Mouse (Mus musculus): Measurements from ENCODE around the gene Dgki.

Gene Dgki

DNA sequence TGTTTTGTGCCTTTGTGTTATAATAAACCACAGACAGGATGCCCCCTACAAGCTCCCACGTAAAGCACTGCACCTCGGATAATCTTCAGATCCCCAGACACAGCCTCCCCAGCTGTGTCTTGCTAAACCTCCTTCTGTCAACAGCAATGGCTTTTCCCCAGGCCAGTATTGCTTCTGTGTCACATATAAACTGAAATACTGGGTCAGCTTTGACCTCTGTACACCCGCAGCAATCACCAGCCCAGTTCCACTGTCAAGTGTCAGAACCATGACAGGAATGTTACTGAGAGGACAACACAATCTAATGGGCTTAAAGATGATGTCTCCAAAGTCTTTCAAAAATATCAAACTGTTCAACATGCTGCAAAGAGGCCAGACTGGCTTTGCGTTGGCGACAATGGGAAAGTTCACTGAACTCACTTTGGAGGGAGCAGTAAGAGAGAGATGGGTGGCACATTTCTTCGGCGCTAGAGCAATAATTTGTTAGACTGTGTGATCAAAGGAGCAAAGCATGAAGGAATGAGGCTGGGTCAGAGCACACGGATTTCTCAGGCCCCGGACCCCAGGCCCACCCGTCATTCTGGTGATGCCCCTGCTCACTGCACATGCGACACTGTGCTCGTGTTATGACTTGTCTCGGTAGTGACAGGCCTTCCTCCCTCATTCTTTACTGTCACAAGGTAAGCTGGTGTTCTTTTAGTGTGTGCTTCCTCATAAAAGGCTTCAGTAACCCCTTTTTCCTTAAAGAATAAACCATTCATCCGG is 230.0 kb downstream of the Dgki start:
- DNase-seq (ENCODE audit: low read depth in 1 of 2, low spot score in 2 of 2), result no peak

DNA sequence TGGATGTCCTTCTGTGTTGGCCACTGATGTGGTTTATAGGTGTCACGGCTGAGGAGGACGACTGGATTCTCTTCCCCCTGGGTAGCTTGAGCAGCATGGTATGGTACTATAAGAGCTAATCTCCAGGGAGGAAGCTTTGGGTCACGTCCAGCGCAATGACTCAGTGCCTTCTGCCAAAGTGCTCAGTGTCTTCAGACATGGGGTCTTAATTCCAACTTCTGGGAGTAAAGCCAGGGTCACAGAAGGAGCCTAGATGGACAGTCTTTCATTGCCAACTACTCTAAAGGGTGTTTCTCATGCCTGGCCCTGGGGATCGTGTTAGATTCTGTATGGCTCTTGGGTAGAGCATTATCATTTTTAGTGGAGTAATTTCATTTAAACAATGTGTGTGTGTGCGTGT is 231.2 kb downstream of the Dgki start:
- DNase-seq (ENCODE audit: low read depth in 1 of 2, low spot score in 2 of 2), result no peak

DNA sequence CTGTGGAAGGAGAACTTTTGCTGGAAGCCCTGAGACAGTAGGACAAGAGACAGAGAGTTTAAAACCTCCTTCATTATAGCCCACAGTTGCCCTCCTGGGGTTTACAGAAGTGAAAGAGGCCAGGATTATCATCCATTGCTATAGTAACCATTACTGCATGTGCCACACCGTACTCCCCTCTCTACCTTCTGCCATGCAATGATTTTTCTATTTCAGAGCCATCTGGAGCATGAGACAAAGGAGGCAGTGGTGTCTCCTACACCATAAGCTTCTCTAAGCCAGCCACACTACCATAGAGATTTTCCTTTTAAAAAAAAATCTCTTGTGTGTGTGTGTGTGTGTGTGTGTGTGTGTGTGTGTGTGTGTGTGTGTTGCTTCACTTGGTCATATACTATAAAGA is 232.6 kb downstream of the Dgki start:
- no peak for DNase-seq (ENCODE audit: low read depth in 1 of 2, low spot score in 2 of 2)

DNA sequence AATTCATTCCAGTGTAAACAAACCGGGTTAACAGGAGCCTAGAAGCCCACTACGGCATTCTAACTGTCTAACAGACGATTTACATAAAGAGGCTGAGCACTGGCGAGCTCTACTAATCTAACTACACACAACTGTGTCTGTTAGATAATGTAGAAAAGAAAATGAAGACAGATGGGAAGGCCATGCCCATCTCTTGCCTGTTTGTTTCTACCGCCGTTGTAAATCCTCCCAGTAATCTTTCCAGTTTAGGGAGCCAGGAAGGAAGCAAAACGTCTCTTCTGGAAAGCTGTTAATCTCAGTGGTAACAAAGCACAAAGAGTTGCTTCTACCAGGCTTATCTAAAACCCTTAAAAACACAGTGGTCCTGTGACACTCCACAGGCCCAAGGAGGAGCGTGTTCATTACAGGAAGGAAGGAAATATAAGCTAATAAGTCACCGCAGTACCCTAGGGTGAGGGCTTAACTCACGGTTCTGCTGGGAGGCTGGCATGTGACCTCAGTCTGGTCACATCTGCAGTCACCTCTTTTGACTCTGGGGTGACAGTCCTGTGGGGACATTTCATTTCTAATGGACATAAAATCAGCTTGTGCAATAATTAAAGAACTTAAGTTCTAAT is 235.7 kb downstream of the Dgki start:
- no peak for DNase-seq (ENCODE audit: low read depth in 1 of 2, low spot score in 2 of 2)

DNA sequence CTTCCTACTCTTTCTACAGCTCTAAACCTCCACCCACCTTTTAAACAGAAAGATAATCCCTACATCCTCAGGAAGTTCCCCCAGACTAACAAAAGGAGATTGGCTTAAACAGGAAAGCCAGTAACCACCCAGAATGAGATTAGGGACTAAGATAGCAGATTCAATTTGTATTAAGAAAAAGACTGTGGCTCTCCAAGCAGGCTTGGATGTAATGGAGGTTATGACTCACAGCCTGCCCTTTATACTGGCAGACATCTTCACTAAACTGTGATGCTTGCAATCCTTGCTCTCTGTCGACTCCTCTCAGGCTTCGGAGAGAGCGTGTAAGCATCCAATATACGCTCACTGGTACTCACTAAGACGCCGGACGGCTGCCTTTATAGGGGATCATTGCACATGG is 236.7 kb downstream of the Dgki start:
- DNase-seq (ENCODE audit: low read depth in 1 of 2, low spot score in 2 of 2), result no peak

DNA sequence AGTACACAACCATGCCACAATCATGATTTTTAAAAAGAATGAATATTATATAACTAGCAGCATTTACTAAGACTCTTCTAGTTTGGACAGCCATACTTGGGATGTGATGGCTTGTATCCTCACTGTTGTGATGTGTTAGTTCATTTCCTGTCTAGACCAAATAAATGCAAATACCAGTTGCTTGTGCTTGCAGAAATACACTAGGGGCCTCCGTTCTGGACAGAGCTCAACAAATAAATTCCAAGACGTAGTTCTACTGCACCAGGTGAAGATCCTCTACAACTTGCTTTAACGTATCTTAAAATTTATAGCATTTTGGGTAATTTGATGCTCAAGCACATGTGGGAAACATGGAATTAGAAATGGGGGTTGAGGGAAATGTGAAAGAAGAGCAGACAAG is 239.9 kb downstream of the Dgki start:
- DNase-seq (ENCODE audit: low read depth in 1 of 2, low spot score in 2 of 2), result no peak

DNA sequence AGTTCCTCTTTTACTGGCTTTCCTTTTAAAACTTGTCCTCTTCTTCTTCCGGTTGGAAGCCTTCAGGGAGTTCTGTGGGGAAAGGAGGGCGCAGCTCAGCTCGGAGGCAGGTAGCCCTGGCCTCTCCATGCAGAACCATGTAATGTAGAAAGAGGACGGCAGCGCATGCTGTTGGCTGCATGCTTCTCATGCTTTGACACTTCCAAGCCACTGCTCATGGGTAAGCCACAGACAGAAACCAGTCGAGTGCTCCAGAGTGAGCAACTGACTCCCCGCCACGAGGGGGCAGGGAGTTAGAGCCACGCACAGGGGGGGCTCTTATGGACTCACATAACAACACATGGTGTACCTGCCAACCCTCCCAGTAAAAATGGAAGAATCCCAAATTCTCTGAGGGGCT is 242.0 kb downstream of the Dgki start:
- DNase-seq (ENCODE audit: low read depth in 1 of 2, low spot score in 2 of 2), result no peak

DNA sequence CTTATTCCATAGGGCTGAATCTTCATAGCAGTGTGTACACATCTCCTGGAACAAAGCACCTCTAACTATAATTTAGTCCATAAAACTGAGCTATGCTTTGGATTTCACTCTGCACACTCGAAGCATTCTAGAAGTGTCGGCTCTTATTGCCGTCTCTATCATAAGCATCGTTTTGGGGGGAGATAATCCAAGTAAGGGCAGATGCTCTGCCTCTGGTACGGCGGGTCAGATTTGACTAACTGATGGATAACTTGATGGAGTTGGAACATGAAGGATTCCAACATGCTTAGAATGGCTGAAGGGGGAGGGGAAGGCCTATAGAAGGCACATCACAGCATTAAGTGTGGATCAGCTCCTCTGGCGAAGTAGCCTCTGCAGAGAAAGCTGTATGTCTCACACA is 242.4 kb downstream of the Dgki start:
- DNase-seq (ENCODE audit: low read depth in 1 of 2, low spot score in 2 of 2), result no peak

DNA sequence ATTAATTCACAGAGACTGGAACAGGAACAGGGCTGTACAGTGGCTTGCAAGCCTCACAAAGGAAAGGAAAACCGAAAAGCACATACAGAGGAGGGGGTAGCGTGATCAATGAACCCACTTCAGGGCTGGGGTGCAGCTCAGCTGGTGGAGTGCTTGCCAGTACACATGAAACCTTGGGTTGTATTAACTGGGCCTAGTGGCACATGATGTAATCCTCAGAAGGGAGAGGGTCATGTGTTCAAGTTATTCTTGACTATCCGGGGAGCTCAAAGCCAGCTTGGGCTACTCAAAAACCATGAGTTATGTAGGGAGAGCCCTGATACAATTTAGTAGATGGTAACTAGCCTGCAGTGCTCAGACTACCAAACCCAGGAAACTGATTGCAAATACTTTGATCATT is 244.3 kb downstream of the Dgki start:
- no peak for DNase-seq (ENCODE audit: low read depth in 1 of 2, low spot score in 2 of 2)

DNA sequence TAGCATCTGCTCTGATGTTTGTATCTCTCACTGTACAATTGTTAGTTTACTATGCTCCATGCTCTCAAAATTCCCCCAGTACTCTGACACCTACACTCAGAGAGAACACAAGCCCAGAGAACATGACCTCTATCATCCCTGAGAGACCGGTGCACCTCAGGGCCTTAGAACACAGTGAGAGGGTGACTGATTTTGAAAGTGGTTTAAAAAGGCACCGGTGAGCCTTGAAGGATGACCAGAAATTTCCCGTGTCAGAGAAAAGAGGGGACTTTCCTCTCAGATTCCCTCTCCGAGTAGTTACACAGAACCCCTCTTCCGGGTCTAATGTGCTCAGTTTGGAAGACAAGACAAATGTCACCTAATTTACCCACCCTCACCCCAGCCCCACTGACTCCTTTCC is 244.9 kb downstream of the Dgki start:
- no peak for DNase-seq (ENCODE audit: low read depth in 1 of 2, low spot score in 2 of 2)

DNA sequence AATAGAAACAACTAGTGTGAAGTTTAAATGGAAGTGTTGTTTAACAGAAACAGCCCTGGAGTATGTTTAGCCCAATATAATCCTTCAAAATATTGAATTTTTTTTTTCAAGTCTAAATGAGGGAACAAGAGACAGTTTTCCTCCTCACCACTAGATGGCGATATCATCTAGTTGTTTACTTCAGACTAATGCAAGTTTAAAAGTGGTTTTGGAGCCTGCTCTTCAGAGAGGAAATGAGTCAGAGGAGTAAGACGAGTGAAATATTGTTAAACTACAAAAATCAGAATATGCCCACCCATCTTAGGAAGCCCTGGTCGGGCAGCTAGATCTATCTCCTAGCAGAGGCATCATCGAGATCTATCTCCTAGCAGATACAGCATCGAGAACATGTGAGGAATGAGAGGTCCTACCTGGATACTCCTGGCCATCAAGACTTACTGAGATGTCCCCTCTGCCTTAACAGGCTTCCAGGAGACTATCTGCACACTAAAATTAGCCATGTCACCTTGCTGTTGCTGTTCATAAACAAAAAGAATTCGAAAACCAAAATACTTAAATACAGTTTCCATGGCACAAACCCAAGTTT is 245.5 kb downstream of the Dgki start:
- DNase-seq (ENCODE audit: low read depth in 1 of 2, low spot score in 2 of 2), result no peak

DNA sequence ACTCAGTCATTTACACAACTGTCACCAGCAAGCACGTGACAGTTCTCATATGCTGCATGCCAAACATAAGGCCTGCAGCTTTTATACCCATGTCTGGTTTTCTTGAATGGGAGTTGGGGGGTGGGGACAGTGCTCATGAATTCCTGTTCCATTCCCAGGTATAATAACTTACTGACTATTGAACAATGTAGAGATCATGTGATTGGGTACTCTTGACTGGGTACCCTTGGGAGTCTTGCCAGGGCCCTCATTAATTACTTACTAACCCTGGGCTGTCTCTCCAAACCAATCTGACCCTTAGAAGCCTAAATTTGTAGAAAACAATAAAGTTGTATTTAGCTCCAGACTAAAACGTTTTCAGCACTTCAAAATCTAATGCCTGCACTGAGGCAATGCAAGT is 246.6 kb downstream of the Dgki start:
- no peak for DNase-seq (ENCODE audit: low read depth in 1 of 2, low spot score in 2 of 2)

DNA sequence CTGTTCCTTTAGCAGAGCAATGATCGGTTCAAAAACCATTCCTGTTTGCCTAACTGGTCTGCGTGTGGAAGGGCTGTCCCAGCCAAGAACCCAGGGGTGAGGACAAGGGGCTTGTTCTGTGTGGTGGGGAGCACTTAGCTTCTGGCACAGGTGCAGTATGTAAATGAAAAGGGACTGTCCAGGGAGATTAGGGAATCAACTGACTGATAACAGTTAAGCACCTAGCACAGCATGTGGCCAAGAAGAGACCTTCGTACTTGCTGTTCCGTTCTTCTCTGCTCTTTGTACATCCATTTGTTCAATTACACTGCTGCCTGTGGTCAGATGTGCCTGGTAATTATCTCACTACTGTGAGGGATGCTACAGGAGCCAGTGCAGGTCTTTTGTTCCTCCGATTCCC is 248.3 kb downstream of the Dgki start:
- DNase-seq (ENCODE audit: low read depth in 1 of 2, low spot score in 2 of 2), result no peak

DNA sequence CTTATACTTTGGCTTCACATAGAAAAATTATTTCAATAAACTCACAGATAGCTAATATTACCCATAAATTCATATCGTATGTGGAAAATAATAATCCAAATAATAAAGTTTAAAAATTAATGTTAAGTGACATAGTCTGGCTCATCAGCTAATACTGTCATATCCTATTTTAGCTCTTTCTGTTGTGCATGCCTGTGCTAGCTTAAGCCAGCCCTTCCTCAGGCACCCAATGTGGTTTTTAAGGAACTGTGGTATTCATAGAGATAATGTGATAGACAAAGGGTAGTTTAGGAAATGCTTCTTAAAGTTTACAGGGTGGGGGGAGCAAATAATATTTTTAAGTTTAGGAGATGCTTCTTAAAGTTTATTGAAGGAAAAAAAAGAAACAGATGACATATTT is 248.8 kb downstream of the Dgki start:
- DNase-seq (ENCODE audit: low read depth in 1 of 2, low spot score in 2 of 2), result no peak

DNA sequence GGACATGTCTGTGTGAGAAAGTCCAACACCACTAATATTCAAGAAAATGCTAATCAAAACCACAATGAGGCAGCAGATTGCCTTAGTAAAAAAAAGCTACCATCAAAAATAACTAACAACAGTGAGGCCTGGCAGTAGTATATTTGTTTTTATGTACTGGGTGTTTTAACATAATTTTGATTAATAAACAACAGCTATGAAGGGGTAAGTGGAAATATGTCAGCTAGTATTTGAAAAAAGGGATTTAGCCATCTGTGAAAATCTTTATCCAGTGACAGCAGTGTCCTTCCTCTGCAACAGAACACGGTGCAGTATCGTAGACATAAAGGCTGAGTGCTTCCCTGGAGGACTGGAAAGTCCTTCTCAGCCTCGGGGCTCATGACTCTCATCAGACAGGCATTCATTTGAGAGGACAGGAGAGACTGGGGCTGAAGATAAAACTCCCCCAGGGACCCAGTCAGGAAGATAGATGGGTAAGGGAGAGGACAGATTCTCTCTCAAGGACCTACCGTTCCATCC is 252.3 kb downstream of the Dgki start:
- no peak for DNase-seq (ENCODE audit: low read depth in 1 of 2, low spot score in 2 of 2)

DNA sequence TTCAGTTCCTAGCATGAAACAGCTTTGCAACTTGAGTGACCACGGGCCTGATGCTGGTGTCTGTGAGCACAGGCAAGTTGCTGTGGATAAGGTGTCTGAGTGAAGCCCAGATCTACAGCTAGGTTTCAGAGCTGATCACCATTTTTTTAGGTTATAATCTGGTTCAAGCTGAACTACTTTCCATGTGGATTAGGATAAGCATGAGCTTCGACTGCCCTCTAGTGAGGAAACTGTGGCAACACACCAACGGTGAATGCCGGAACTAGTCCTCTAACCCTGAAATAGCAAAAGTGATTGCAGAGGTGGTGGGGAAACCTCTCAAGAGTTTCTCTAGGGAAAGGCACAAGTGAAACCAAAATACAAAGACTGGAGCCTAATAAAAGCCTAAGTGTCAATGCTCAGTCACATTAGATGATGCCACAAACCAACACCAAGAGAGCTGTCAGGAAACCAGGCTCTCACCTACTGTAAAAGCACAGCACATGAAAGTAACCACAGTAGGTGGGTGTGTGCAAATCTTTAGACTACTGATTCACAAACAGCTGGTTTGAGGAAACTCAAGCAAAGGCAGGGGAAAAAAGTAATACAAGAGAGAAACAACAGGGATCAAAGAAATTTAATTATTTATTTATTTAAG is 253.7 kb downstream of the Dgki start:
- DNase-seq (ENCODE audit: low read depth in 1 of 2, low spot score in 2 of 2), result no peak

DNA sequence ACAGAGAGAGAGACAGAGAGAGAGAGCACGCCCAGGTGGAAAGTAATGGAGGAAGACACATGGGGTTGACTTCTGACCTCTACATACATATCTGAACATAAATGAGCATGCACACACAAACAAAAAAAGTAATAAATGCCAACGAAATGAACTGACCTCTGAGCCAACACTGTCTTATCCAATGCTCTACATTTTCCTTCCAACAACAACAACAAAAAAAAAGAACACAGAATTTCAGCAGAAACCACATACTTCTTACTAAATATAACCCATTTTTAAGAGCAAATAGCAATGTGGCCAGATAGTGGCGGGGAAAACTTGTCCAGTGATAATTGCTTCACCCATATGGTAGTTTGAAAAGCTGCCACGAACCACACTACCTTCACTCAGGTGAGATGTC is 255.2 kb downstream of the Dgki start:
- no peak for DNase-seq (ENCODE audit: low read depth in 1 of 2, low spot score in 2 of 2)

DNA sequence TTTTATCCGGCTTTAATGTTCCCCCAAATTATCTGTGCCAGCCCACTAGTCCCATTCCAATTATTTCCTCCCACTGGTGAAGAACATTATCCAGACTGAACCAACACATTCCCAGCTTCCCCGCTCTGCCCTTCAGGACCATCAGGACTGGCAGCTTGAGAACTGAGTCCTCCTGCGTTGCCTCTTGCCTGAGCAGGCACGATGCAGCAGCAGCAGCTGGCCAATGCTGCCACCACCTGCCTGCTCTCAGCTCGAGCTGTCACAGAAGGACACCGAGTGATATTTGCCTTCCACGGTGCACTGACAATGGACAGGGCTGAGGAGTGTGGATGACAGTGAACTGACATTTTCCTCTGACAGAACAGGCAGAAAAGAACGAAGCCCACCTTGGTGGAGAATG is 261.5 kb downstream of the Dgki start:
- no peak for DNase-seq (ENCODE audit: low read depth in 1 of 2, low spot score in 2 of 2)

DNA sequence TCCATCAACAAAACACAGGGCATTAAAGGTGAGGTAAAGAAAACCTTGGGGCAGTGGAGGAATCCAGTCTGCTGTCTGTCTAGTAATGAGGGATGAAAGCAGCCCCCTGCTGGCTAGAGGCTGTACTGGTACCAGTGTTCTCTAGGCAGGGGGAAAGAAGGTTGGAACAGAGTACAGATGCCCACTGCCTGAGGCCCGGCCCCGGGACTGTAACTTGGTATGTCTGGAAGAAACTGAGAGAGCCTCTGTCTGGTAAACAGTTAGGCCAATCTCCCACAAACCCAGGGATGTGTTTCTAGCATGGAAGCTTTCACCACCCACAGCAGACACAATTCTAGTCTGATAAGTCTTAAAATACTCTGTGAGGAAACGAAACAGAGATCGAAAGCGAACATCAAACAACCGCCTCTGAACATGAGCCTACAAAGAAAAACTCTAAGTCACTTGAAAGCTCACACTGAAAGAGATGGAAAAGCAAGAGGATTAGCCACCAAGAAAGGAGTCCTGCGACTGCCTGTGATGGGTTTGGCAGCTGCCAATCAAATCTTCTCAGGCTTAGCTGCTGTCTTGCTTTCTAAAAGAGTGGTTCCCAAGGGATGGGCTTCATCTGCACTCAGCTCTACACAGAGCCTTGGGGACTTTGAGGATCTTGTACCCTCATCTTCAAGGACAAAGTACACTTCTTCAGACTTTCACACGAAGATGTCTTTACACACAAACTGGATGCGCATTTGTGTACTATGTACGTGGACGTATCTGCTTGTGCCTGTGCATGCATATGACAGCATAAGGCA is 262.7 kb downstream of the Dgki start:
- DNase-seq (ENCODE audit: low read depth in 1 of 2, low spot score in 2 of 2), result no peak

DNA sequence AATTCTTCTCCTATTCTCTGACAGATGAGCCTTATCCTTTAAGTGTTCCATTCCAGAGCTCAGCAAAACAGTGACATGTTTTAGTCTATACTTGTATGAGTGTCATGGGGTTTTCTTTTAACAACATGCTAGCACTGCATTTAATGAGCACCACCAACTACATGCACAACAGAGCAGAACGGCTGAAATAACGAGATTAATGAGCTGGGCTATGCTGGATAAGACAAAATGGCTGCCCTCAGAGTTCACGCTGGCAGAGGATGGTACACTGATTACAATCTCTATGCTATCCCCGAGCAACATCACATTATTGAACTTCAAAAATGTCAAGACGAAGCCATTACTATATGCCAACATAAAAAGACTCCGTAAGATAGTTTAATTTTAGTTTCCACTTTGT is 264.3 kb downstream of the Dgki start:
- no peak for DNase-seq (ENCODE audit: low read depth in 1 of 2, low spot score in 2 of 2)

DNA sequence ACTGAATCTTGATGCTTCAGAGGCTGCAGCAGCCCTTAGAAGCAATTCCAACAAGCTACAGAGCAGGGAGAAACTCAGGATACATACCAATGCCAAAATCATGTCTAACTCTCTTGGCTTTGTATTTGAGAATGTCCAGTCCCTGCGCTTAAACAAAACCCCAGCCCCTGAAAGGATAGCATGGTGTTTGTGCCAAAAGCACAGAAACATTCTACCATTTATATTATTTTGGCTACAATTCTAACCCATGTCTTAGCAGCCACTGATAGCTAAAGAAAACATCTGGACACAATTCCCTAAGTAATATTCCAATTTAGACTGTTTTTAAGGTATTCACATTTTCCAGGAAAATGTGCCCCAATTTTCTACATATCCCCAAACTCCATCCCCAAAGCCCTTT is 269.0 kb downstream of the Dgki start:
- no peak for DNase-seq (ENCODE audit: low read depth in 1 of 2, low spot score in 2 of 2)
